Mouse (Mus musculus): ENCODE data around the gene Fbxl4.
"Not testable (repeated sequence)": the region's sequence is repeated elsewhere in the genome, so short reads cannot be mapped to it uniquely, and the experiment has no call there.

The Fbxl4 gene

GRCm38 (mm10) chr4:22357266-22357930 lies at the start of gene Fbxl4:
Gene Fbxl4, plus strand, starts transcription at chr4:22357543.
- DNase-seq (ENCODE audit: extremely low spot score, low read depth, low spot score): peak; percentile 2

- DNase-seq (ENCODE audit: extremely low spot score, low read depth, low spot score): no peak
These were observed 42.8 kb upstream of the Fbxl4 start for GRCm38 (mm10) chr4:22314564-22314963.

GRCm38 (mm10) chr4:22342816-22343573 lies 14.3 kb upstream of the Fbxl4 start:
- DNase-seq (ENCODE audit: extremely low spot score, low read depth, low spot score): no peak

GRCm38 (mm10) chr4:22349086-22349485 lies 8.3 kb upstream of the Fbxl4 start:
- DNase-seq (ENCODE audit: extremely low spot score, low read depth, low spot score): not testable (repeated sequence)

GRCm38 (mm10) chr4:22357931-22358300 lies 573 bp downstream of the Fbxl4 start:
- DNase-seq (ENCODE audit: extremely low spot score, low read depth, low spot score): no peak

GRCm38 (mm10) chr4:22358487-22358886 lies 1.1 kb downstream of the Fbxl4 start:
- no peak for DNase-seq (ENCODE audit: extremely low spot score, low read depth, low spot score)

- DNase-seq (ENCODE audit: extremely low spot score, low read depth, low spot score): no peak
These were observed 10.0 kb downstream of the Fbxl4 start for GRCm38 (mm10) chr4:22367368-22367767.

GRCm38 (mm10) chr4:22378516-22378915 lies 21.2 kb downstream of the Fbxl4 start:
- DNase-seq (ENCODE audit: extremely low spot score, low read depth, low spot score): no peak

- DNase-seq (ENCODE audit: extremely low spot score, low read depth, low spot score): no peak
These were observed 23.3 kb downstream of the Fbxl4 start for GRCm38 (mm10) chr4:22380646-22381045.

- no peak for DNase-seq (ENCODE audit: extremely low spot score, low read depth, low spot score)
These were observed 26.4 kb downstream of the Fbxl4 start for GRCm38 (mm10) chr4:22383528-22384265.

- DNase-seq (ENCODE audit: extremely low spot score, low read depth, low spot score): no peak
These were observed 32.7 kb downstream of the Fbxl4 start for GRCm38 (mm10) chr4:22390045-22390444.

GRCm38 (mm10) chr4:22392777-22393473 lies 35.6 kb downstream of the Fbxl4 start:
- no peak for DNase-seq (ENCODE audit: extremely low spot score, low read depth, low spot score)

- no peak for DNase-seq (ENCODE audit: extremely low spot score, low read depth, low spot score)
These were observed 38.1 kb downstream of the Fbxl4 start for GRCm38 (mm10) chr4:22395404-22395803.

- DNase-seq (ENCODE audit: extremely low spot score, low read depth, low spot score): no peak
These were observed 39.2 kb downstream of the Fbxl4 start for GRCm38 (mm10) chr4:22396484-22397000.

GRCm38 (mm10) chr4:22397003-22397402 lies 39.7 kb downstream of the Fbxl4 start:
- no peak for DNase-seq (ENCODE audit: extremely low spot score, low read depth, low spot score)

GRCm38 (mm10) chr4:22402032-22402431 lies 44.7 kb downstream of the Fbxl4 start:
- no peak for DNase-seq (ENCODE audit: extremely low spot score, low read depth, low spot score)

- no peak for DNase-seq (ENCODE audit: extremely low spot score, low read depth, low spot score)
These were observed 45.6 kb downstream of the Fbxl4 start for GRCm38 (mm10) chr4:22402930-22403329.

- DNase-seq (ENCODE audit: extremely low spot score, low read depth, low spot score): no peak
These were observed 63.3 kb downstream of the Fbxl4 start for GRCm38 (mm10) chr4:22420627-22421026.

GRCm38 (mm10) chr4:22422400-22422799 lies 65.1 kb downstream of the Fbxl4 start:
- DNase-seq (ENCODE audit: extremely low spot score, low read depth, low spot score): no peak

GRCm38 (mm10) chr4:22428150-22428549 lies 70.8 kb downstream of the Fbxl4 start:
- no peak for DNase-seq (ENCODE audit: extremely low spot score, low read depth, low spot score)

- no peak for DNase-seq (ENCODE audit: extremely low spot score, low read depth, low spot score)
These were observed 112.2 kb downstream of the Fbxl4 start for GRCm38 (mm10) chr4:22469575-22469974.

Measured in hindlimb bud, embryonic 11.5 days (tissue).